Mouse (Mus musculus) E14TG2a.4 (cell line): ENCODE results near the gene Rita1.

ENCODE experiments used
- CTCF ChIP-seq: conservative IDR thresholded peaks from 2 replicates; pipeline ENCODE4 v1.5.1; 2014; ENCODE audit warnings: low read length
- POU5F1 ChIP-seq: IDR thresholded peaks from 2 replicates; pipeline ENCODE4 v1.6.1; 2014; ENCODE audit warnings: low read length, borderline replicate concordance

GRCm38 (mm10) chr5:120620375-120621077, 8.1 kb upstream of the Rita1 start:
- TF ChIP-seq CTCF, result peak; percentile 99
- no peak for TF ChIP-seq POU5F1
